Mouse (Mus musculus): ENCODE results near the gene Lmx1a.

Lmx1a gene

DNA sequence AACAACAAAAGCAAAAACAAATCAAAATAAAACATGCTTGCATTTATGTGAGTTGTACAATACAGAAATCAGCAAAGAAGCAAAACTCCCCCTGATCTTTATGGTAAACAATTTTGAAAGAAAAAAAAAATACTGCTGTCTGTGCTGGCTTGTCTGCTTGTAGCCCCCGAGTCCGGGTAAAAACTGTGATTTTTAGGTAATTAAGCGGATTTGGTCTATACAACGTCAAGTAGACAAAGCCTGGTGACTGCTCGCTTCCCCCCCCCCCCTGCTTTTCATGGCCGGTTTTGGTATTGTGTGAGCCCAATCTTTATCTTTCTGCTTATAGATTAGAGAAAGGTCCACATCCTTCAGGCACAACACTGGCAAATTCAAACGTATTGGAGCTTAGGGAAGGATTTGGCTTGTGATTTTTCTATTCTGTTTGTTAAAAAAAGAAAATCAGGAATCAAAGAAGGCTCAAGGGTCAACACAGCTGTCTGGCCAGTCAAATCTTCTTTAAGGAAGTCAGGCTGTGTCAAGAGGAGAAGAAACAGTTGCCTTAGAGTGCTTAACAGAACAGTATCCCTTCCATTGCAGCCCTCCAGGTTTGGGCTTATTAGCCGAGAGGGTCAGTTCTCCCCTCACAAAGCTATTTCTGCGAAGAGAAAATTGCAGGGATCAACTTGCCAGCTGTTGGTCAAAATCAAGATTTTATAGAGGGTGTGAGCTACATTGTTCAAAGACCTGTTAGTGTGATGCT is 4.6 kb downstream of the Lmx1a start:
- ATAC-seq (ENCODE audit: low TSS enrichment): no peak

DNA sequence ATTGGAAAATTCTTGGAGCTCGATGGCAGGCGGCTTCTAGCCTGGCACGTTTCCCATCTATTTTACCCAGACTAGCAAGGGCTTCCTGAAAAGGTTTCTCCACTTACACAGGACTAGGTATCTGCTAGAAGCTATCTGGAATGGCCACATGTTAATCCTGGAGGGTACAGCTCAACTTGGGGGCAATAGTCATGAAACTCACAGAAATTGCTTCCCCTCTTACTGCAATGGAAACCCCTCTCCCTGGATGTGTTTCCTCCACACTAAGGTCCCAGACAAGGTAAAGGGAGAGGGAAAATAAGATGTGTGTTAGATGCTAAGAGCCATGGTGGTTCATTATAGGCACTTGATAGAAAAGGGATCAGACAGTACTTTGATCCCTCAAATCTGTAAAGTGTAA is 5.7 kb downstream of the Lmx1a start:
- no peak for ATAC-seq (ENCODE audit: low TSS enrichment)

DNA sequence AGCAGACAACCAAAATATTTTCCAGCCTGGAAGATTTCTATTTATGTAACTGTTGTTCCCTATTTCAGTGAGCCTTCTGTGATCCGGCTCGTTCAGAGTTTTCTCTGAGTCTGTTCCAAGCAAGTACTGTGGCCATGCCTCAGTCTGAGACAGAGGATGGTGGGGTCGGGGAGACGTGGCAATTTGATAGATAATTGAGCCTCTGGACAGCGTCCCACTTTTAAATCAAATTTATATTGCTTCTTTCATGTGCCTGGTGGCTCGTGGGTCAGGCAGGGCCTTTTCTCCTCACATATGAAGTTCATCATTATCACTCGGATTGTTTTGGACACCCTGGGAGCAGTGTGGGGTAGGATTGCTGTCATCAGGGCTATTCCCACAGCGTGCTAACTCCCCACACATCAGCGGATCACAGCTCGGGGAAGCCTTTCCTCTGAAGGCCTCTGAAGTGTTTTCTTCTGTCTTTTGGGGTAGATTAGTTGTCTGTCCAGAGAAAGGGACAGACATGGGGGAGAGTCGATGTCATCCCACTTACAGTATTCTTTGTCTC is 6.9 kb downstream of the Lmx1a start:
- no peak for ATAC-seq (ENCODE audit: low TSS enrichment)

DNA sequence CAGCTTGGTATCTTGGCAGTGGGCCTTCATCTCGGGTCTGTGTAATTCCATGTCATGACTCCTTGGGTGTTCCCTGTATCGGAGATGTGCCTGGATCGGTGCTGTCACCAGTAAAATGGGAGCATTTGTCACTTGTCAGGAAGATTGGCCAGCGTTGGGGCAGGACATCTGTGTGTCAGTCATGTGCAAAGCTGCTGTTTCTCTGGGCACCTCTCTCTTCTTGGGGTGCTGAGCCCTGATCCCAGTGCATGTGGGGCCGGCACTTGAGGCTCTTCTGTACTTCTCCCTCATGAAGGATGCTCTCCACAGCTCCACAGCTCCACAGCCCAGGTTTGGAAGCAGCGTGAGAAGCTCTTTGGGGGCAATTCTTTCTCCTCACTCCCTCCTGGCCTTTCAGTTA is 10.7 kb downstream of the Lmx1a start:
- ATAC-seq (ENCODE audit: low TSS enrichment): no peak

DNA sequence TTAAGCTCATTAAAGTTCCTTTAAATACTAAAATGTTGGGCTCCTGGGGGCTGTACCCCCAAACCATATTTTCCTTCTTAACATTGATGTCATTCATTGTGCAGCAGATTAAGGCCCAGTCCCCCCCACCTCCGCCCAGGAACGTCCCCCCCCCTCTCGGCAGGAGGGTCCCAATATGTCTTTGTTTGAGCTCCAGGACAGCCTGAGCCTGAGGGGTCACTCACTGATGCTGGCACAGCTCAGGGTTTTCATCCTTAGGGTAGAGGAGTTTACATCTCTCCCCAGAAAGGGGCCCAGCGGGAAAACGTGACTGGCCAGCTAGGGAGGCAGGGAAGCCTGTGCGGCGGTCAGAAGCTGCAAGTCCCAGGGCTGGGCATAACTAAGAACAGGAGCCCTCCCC is 11.2 kb downstream of the Lmx1a start:
- ATAC-seq (ENCODE audit: low TSS enrichment): no peak

DNA sequence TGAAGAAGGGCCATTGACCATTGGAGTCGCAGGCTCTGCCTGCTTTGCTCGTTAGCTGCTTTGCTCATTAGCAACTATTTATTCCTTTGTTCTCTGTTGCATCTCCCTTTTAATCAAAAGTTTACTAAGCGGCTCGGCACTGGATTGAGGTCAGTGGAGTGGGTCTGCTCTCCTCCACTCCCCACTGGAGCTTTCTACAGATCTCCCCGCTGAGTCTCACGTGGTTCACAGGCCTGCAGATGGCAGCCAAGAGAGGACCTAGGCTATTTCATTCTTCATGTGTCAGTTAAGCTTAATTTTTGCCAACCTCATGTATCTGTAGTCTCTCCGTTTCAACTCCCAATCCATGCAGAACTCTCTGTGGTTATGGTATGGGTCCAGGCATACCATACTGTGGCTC is 16.5 kb downstream of the Lmx1a start:
- no peak for ATAC-seq (ENCODE audit: low TSS enrichment)

DNA sequence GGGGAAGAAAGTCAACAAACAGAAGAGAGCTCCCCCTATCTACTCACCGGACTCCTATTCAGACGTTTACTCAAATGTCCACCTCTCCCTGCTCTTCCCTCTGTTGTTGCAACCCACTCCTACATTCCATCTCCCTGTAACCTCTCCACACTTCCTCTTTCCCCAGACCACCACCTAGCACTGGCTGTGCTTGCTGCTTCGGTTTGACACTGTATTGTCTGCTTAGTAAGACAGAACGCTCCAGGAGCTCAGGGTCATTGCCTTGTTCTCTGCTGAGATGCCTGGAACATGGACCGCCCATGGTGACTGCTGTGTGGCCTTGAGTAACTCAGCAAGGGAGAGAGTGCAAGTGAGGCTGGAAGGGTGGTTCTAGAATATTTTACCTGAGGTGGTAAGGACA is 19.7 kb downstream of the Lmx1a start:
- ATAC-seq (ENCODE audit: low TSS enrichment): no peak

DNA sequence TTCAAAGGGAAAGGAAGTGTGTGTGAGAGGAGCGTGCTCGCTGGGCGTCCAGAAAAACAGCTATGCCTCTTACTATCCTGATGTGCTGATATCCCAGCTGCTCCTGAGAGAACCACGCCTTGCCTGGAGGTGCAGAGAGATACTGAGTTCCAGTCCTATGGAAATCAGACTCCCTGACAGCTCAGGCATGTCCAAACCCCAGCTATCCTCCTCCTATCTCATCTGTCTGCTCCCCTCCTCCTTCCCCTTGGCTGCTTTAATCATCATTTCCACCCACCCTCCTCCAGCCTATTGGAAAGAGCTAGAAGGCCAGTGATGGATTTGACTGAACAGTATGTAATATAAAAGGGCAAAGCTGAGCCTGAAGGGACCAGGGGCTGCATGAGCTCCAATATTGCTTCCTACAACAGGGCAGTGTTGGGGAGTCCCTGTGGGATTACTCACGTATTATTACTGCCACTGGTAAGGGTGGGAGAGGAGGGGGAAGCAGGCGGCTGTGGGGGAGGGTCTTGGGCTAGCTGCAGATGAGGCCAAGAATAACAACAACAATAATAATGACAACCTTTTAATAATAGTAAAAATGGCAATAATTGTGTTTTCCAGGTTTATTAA is 26.8 kb downstream of the Lmx1a start:
- no peak for ATAC-seq (ENCODE audit: low TSS enrichment)

DNA sequence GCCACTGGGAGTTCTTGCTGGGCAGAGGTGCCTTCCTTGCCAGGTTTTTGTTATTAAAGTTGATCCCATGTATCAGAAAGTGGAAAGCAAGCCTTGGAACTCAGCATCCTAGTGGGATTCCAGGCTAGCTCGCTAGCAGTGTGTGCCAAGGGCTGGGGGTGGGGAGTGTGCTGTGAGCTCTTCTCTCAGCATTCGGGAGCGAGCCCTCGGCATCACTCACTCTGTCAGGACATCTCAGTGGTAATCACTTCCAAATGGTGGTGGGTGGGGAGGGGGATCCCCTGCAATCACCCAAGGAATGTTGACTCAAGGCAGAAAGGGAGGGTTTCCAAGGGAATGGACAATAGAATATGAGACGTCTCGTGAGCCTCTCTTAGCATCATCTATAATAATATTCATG is 45.4 kb downstream of the Lmx1a start:
- no peak for ATAC-seq (ENCODE audit: low TSS enrichment)

DNA sequence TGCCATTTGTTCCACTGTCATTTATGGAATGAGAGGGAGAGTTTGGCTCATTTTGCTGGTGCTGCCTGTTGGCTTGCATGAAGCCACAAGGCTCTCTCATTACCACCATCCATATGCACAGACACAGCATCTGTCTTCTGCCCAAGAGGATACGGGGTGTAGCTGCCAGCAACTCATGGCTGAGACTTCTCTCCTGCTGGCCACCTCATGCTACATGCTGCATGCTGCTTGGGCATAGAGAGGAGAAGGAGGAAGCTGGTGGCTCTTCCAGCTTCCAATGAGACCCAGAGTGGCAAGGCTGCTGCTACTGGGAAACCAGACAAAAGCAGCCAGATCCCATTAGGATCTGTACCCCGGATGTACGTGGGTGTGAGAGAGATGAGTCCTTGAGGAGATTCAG is 47.8 kb downstream of the Lmx1a start:
- ATAC-seq (ENCODE audit: low TSS enrichment): peak; percentile 93

DNA sequence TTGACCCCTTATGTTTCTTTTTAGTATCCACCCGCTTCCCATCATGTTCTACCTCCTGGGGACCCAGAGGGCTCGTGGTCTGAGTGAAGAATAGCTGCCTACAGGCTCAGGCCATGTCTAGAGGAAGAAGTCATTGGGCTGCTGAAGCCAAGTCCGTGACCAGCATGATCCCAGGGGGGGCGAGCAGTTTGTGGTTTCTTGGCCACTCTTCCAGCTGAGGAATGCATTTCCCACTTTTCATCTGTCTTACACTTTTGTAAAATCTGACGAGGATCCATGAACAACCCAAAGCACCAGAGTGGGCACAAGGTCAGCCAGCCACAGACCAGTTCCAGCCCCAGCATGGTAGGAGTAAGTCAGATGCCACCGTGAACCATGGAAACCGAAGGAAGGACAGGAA is 50.2 kb downstream of the Lmx1a start:
- no peak for ATAC-seq (ENCODE audit: low TSS enrichment)

DNA sequence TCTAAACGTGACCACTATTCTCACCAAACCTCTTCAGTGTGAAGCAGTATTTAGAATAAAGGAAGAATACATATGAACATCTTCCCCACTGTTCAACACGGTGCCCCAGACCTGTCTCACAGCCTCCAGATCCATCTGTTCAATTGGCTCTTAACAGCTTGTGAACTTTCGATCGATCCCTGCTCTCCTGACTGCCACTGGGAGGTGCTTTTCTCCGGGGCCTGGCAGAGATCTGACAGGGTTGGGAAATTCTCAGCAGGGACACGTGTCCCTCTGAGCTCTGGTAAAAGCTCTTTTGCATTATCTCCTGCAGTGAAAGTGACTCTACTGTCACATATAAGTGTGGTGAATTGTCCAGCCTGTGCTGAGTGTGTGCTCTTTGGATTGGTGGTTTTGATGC is 57.6 kb downstream of the Lmx1a start:
- no peak for ATAC-seq (ENCODE audit: low TSS enrichment)

DNA sequence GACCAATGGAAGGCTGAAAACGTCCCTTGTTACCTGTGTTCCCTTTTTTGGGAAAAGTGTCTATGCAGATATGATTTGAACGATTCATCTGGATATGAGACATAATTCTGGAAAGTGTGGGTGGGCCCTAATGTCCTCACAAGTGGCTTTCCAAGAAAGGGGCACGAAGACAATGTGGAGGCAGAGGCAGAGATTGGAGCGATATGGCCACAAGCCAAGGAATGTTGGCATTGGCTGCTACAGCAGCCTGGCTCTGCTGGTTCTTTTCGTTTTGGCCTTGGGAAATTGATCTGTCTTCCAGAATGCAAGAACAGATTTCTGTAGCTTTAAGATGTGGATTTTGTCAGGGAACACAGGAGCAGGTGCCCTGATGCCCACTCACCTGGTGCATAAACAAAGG is 63.6 kb downstream of the Lmx1a start:
- ATAC-seq (ENCODE audit: low TSS enrichment): no peak

DNA sequence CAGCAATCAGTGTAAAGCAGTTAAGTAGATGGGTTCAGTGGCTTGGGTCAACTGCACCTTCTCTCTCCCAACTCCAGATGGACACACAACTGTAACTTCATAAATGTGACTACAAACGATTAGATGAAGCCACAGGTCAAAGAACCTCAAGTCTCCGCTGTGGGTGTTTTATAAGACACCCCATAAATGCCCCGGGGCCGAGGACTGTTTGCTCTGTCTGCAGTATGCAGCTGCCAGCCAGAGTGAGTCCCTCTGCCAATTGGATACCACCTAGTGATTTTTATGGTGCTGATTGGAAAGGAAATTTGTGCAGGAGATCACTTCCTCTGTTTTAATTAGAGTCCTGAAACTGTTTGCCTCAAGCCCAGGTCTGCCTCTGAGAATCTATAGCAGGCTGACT is 65.0 kb downstream of the Lmx1a start:
- no peak for ATAC-seq (ENCODE audit: low TSS enrichment)

DNA sequence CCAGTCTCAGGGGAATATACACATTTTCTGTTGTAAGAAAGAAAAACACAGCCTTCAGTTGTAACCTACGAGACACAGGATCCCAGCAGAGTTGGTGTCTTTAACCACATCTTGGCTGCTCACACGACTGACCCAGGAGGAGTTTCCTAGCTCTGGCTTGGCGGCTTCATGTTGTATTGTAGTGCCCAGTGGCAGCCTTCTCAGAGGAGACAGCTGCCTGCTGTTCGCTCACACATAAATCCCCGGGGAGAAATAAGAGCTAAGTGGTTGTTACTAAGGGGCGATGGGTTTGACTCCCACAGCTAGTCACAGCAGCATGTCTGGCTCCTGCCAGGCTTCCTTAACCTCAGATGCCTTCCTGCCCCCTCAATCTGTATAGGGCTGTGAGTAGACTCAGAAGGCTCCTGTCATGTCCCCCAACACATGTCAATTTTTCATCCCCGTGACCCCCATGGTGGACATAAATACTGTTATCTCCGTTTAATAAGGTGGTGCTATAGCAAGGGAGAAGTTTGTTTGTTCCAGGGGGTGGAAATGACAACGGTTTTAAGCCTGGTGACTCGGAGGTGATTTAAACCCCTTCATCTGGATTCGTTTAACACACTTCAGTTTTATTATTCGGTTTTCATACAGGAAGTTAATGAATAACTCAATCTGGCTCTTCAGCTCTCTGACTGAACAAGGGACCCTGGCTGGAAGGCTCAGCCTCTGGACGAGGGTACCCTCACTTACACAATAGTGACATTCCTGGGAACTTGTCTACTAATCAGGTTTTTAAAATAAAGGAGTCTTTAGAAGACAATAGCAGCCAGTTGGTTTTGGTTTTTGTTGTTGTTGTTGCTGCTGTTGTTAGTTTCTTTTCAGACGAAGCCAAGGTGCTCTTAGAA is 65.8 kb downstream of the Lmx1a start:
- ATAC-seq (ENCODE audit: low TSS enrichment): no peak

DNA sequence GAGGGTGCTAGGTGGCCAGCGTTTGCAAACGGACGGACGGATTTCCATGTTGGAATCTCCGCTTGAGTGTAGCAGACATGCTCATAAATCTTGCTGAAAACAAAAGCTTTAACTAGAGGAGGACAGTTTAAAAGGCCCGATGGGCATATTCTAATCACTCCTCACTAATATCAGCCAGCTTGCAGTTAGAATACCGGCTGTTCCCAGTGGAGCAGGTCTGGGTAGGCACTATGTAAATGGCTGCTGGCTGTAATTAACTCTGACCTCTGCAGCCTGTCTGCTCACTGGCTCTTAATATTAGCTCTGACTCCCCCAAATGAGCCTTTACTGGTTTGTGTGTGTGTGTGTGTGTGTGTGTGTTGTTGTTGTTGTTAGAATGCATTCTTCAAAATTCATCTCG is 69.2 kb downstream of the Lmx1a start:
- ATAC-seq (ENCODE audit: low TSS enrichment): no peak

DNA sequence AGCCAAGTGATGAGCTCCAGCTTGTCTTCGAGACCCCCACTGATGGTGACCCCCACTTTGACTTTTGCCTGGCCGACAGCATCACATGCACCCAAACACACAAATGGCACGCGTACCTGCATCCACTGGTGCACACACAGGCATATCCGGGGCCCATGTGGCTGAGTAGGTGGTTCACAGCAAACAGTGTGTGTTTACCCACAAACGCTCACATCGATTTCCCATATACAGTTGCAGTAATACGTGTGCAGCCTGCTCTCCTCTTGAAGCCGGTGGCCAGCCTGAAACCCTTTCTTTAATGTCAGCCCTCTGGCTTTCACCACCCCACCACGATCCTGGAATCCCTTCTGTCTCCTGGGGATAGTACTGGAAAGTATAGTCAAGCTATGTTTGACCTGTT is 71.3 kb downstream of the Lmx1a start:
- ATAC-seq (ENCODE audit: low TSS enrichment): no peak

DNA sequence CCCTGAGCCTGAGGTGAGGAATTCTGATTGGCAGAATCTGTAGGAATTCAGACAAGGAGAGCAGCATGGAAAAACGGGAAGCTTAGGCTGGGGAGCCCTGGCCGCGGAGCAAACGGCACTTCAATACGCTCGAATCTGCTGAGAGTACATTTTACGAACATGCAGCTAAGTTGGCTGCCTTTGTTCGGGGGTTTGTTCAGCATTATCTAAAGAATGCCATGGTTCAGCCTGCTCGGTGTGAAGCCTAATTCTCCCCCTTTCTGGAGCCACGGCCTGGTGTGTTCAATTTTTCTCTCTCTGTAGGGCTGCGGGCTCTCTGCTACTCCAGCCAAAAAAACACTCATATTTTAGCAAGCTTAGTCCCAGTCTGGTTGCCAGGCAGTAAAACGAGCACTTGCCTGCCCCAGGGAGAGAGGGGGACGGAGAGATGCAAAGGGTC is 72.8 kb downstream of the Lmx1a start:
- no peak for ATAC-seq (ENCODE audit: low TSS enrichment)

DNA sequence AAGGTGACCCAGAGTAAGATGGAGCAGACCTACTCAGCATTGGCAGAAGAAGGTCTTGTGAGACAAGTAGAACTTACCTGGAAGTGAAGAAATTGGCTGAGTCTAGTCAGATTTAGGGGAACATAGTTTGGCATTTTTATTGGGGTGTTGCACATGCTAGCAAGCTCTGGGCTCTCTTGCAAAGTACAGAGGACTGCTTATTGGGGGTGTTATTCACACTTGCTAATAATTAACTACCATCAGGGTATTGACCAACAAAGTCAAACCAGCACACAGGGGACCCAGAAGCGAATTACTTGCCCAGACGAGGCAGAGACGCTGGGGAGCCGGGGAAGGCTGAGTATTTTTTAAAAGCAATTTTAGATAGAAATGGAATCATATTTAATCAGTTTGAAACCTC is 77.6 kb downstream of the Lmx1a start:
- ATAC-seq (ENCODE audit: low TSS enrichment): no peak

DNA sequence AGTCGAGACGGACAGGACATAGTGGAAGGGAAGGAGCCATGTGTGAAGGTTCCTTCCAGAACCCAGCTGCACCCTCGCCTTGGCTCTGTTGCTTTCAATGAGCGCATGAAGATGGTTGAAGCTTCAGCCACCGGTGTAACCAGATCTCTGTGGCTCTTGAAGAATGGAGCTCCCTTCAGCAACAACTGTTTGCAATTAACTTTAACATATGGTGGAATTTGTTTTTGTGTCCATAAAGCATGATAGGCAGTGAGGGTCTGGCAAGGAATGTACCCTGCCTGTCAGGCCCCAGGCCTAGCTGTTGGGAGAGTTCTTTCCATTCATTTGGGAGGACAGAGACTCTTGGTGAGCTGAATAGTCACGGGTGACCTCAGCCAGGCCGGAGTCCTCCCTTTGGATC is 81.4 kb downstream of the Lmx1a start:
- no peak for ATAC-seq (ENCODE audit: low TSS enrichment)

DNA sequence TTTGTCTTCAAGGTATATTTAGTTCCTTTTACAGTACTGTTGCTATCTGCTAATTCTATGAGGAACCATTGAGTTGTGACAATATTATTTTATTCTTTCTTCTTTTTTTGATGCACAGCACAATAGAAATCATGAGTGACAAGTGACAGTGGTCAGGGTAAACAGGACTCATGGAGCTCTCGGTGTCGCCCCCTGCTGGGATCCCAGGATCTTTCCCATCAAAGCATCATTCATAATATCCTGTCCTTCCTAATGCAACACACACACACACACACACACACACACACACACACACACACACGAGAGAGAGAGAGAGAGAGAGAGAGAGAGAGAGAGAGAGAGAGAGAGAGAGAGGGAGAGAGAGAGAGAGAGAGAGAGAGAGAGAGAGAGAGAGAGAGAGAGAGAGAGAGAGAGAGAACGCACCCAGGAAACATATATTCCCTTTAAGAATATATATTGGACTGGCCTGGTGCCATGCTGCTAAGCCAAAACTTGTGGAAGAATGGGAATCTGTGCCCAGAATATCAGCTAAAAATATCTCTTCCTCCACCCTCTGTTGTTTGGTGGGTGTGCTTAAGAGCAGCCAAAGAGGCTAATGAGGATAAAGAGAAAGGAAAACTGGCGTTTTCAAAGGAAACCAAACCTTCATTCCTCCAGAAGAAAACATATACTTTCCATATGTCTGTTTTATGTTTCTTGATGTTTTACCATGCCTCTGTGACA is 90.9 kb downstream of the Lmx1a start:
- peak; percentile 87 for ATAC-seq (ENCODE audit: low TSS enrichment)
